ENCODE assay signal across 21 mouse cellular contexts in the genomic region with DNA sequence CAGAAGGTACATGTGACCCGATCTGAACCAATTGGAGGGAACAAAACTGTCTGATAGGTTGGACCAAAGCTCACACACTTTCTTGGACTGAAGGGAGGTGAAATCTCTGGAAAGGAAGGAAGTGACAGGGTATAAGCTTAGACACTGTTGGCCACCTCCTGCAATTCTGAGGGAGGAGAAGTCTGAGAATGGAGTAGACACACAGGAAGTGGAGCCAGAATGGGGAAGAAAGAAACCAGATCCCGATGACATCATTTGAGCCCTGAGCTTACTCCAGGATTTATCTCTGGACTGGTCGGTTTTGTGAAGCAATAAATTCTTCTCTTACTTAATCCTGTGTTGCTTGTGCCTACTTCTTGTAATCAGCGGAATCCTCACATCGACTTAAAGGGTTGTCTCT.
DNase-seq lines count a peak whose midpoint lies in the region.
"Had no signal": no experiment of that assay in that cellular context is flagged by ENCODE, and none has a peak within 500 bp of the region (broad histone marks: within the 10 kb centered on the region; RNA-seq: fewer than 3 reads in every experiment).

No protein-coding gene starts in this region.

- no peak overlapping the region for H3K27ac ChIP-seq in heart, embryonic 10.5 days
- H3K27ac ChIP-seq: embryonic facial prominence, embryonic 12.5 days; forebrain, embryonic 12.5 days; gastrocnemius, adult 2 months; hindbrain, embryonic 15.5 days; layer of hippocampus, adult 2 months; limb, embryonic 12.5 days; neural tube, embryonic 15.5 days had no signal

- peak; percentile 24 for DNase-seq in heart, adult 8-10 months (ENCODE audit: low spot score)
- DNase-seq in heart, embryonic 10.5 days (ENCODE audit: low spot score): no peak
- DNase-seq in lung, postnatal 36 days: peak; percentile 15
- DNase-seq in lung, postnatal 10 days: no peak
- peak; percentile 21 to 23 for DNase-seq in heart, postnatal 10 days
- DNase-seq in yolk sac, embryonic 10.5 days (ENCODE audit: low spot score): peak; percentile 23
- no peak for DNase-seq in adrenal gland, adult 8-10 months
- DNase-seq in kidney, adult 8-10 months: no peak
- DNase-seq: cerebellum, adult 11-12 months; cerebellum, postnatal 14 days; gastrocnemius, adult 2 months; kidney, postnatal 25 days; layer of hippocampus, postnatal 36 days; liver, postnatal 0 days; thymus, postnatal 14 days had no signal

- H3K4me1 ChIP-seq in heart, embryonic 10.5 days: peaks cover 24% of the 10 kb centered on the region
- H3K4me1 ChIP-seq: forebrain, embryonic 12.5 days; hindbrain, embryonic 15.5 days; limb, embryonic 12.5 days; neural tube, embryonic 15.5 days had no signal

- no peaks in the 10 kb centered on the region for H3K9me3 ChIP-seq in heart, embryonic 10.5 days
- H3K9me3 ChIP-seq: embryonic facial prominence, embryonic 12.5 days; forebrain, embryonic 12.5 days; hindbrain, embryonic 15.5 days; limb, embryonic 12.5 days; neural tube, embryonic 15.5 days had no signal

- H3K36me3 ChIP-seq in heart, embryonic 10.5 days: 0 out of 2 replicates have a peak, but pooled peaks cover 4% of the 10 kb centered on the region
- H3K36me3 ChIP-seq: embryonic facial prominence, embryonic 12.5 days; forebrain, embryonic 12.5 days; hindbrain, embryonic 15.5 days; limb, embryonic 12.5 days had no signal

- intact Hi-C loops in heart, postnatal 10 days (cut with DNase I): no loop called here

- no peak overlapping the region for H3K4me3 ChIP-seq in heart, embryonic 10.5 days
- H3K4me3 ChIP-seq: embryonic facial prominence, embryonic 12.5 days; forebrain, embryonic 12.5 days; gastrocnemius, adult 2 months; hindbrain, embryonic 15.5 days; layer of hippocampus, adult 2 months; limb, embryonic 12.5 days; neural tube, embryonic 15.5 days had no signal

- no peaks in the 10 kb centered on the region for H3K27me3 ChIP-seq in heart, embryonic 10.5 days (ENCODE audit: insufficient read depth, poor library complexity, severe bottlenecking)
- H3K27me3 ChIP-seq: embryonic facial prominence, embryonic 12.5 days; forebrain, embryonic 12.5 days; hindbrain, embryonic 15.5 days; limb, embryonic 12.5 days; neural tube, embryonic 15.5 days had no signal

- WGBS in heart, embryonic 10.5 days: 65% methylated on average over 5 of the region's 5 CpGs

Comparison
In these comparisons a context has a peak if more than half of its experiments do, and no peak if none do; other contexts are left out.
1. DNase-seq: peak in heart, adult 8-10 months (single experiment), lung, postnatal 36 days (single experiment), heart, postnatal 10 days (2 of 2) and yolk sac, embryonic 10.5 days (single experiment); none in heart, embryonic 10.5 days (single experiment), lung, postnatal 10 days (single experiment), adrenal gland, adult 8-10 months (single experiment) and kidney, adult 8-10 months (0 of 2).